Mouse (Mus musculus): Measurements from ENCODE around the gene Lman1l.

- TF ChIP-seq CTCF (IDR thresholded peaks at IDR 0.05; ENCODE audit: low read depth, low read length) = no peak
- no peak for TF ChIP-seq POLR2A (IDR thresholded peaks at IDR 0.05; ENCODE audit: insufficient read depth, low read length)
Measured at GRCm38 (mm10) chr9:57661552-57661951, 41.0 kb upstream of the Lman1l start.
